Mouse (Mus musculus): Measurements from ENCODE around the gene Spty2d1.
"Not testable (repeated sequence)": the region's sequence is repeated elsewhere in the genome, so short reads cannot be mapped to it uniquely, and the experiment has no call there.

Spty2d1 gene

DNA sequence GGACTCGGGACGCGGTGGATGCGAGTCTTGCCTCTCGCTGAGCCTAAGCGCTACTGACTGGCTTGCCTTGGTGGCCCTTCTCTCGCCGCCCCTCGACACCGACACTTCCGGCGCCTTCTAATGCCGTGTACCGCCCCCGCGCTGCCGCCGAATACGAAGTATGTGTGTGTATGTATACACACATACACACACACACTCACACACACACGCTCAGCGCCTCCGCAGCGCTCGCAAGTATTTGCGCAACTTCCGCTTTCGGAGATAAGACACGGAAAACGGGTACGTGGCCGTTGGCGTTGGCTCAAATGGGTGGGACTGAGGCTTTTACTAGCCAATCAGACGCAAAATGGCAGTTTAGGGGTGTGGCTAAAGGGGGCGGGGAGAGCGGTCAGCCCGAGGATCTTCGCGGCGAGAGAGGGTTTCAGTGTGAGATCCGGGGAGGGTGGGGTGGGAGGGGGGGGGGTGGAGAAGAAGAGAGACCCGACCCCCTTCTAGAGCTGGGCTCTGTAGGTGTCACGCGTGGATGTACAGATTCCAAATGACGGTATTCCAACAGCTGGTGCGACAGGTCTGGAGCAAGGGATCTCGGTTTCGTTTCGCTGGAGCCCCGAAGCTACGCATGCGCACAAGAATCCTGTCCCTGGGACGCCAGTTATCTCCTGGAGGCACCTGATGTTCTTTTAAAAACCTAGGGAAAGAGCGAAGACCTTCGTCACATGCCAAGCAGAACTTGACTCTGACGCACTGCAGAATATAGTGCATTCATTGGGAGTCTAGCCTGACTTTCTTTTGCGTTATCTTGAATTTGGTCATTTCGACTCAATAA is at the start of gene Spty2d1:
Spty2d1 (minus strand) TSS at position 244 of the 826 bp plus-strand sequence.
- DNase-seq, result peak; percentile 99

DNA sequence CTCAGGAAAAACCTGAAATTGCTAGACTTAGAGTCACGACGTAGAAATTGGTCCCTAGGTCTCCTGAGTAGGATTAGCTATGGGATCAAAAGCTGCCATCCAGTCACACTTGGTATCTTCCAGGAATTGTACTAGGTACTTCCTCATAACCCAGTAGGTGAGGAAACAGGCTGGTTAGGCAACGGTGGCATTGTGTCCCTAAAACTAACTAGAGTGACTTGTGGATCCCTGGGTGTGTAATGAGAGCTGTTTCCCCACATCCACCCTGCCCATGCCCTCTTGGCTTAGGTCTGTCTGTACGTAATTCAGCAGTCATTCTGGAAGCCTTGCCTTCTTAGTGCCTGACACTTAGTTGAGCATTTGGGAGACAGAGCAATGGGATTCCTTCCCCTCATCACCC is 48.1 kb upstream of the Spty2d1 start:
- no peak for DNase-seq

DNA sequence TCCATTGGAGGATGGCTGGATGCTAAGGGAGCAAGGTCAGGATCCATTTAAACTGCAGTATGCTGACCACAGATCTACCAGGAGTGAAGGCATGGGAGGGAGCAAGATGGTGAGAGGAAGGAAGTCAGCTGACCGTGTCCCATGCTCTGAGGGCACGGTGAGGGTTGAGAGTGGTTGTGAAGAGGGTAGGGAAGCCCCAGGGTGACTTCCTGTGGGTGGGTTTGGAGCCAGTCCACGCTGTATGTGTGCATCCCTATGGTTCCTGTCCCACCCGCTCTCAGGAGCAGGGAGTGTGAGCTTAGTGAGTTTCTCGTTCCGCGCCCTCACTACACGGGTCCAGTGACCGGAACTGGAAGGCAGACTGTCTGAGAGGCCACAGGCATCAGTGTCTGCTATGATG is 47.5 kb upstream of the Spty2d1 start:
- no peak for DNase-seq

DNA sequence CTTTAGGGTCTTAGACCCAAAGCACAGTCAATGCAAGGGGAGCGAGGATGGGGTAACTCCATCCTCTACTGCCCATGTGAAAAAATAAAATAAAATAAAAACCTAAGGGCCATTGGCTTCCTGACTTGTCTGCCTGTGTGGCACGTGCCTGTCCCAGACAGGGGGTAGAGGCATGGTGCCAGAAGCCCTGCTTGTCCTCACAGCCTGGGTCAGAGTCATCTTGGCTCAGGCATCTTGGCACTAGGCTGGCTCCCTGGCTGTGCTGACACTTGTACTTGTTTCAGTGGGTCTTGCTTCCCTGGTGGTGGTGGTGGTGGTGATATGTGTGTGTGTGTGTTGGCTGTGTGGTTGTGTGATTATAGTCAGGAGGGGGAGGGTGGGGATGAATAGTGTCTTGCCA is 46.5 kb upstream of the Spty2d1 start:
- peak; percentile 67 for DNase-seq

DNA sequence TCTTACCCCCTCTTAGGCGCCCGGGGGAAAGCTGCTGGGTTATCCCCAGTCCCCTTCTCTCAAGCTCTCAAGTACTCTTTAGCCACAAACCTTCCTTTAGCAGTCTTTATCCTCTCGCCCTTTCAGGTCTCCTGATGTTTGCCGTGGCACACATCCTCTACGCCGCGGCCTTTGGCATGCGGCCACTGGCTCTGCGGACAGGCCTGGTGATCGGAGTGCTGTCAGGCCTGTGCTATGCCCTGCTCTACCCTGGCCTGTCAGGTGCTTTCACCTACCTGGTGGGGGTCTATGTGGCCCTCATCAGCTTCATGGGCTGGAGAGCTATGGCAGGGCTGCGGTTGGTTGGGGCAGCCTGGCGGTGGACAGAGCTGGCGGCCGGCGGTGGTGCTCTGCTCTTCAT is 45.1 kb upstream of the Spty2d1 start:
- peak; percentile 23 for DNase-seq

DNA sequence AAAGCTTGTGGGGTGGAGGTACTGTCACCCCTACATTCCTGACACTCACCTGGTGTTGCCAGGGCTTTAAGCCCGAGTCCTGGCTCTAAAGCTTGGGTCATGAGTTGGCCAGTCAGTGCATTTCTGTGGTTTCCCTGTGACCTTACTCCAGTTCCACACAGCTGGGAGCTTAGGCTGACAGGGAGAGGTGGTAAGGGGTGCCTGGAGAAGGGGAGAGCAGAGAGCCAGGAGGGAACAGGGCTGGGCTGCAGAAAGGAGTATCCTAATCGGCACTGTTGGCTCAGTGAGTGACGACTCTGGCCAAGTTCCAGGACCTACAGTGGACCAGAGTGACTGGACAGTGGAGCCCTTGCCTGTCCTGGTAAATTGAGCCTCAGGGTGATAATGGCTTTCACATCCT is 44.1 kb upstream of the Spty2d1 start:
- peak; percentile 58 for DNase-seq

DNA sequence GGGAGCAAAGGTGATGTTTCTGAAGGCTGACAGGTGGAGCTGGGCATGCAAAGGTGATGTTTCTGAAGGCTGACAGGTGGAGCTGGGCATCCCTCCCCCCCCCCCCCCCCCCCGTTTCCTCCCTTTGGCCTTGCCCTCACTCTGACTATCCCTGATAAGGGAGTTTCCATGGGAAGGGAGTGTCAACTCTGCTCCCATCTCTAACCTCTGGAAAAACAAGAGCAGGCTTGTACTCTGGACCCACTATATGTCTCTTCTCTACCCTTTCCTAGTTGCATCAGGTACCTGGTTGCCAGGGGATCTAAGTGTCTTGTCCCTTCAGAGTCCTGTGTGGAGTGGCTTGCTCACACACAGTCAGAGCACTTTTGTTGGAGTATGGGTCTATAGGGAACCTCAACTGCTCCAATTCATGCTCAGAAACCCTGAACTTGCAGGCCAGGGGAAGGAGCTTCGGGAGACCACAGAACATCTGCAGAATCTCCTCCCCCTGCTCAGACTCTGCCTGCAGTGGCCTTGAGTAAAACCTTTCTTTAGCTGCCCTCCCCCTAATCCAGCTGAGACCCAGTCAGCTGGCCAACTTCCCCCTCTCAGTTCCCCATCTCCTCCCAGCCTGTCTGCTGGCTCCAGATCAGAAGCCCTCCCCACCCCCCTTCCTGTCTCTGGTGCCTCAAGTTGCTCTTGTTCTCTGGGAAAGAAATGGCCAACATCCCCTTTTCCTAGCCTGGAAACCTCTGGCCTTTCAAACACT is 43.4 kb upstream of the Spty2d1 start:
- peak; percentile 52 for DNase-seq

DNA sequence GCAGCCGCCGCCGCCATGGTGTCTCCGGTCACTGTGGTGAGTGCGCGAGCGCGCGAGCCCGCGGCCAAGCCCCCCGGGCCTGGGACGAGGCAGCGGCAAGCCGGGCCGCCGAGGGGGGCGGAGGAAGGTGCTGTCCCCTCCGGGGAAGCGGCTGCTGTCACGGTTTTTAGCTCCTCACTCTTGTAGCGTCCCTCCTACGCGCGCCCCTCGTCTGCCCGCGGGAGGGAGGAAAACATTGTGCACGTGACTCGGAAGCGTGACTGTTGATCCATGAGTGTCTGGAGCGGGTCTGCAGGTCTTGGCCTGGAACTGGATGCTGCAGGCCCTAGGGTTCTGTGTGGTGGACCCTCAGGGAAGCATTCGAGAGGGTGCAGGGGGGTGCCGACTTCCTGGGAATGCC is 42.6 kb upstream of the Spty2d1 start:
- DNase-seq, result no peak

DNA sequence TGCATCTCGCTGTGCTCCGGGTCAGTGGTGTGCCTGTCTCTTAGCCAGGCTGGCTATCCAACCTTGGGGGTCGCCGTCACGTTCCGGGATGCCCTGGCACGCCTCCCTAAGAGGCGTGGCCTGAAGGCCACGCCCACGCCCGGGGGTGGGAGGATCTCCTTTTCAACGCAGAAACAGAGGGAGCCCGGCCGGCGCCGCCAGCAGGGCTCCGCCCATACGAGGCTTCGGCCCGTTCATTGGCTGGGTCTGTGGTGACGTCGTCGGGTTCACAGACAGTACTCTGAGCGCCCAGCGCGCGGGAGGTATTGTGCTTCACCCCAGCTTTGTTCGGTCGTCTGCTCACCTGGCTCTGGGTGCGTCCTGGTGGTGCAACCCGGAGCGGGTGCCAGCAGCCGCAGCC is 42.2 kb upstream of the Spty2d1 start, which contains the start of gene Tmem86a:
Tmem86a (plus strand) TSS at position 236 of the 400 bp plus-strand sequence.
- peak; percentile 97 for DNase-seq

DNA sequence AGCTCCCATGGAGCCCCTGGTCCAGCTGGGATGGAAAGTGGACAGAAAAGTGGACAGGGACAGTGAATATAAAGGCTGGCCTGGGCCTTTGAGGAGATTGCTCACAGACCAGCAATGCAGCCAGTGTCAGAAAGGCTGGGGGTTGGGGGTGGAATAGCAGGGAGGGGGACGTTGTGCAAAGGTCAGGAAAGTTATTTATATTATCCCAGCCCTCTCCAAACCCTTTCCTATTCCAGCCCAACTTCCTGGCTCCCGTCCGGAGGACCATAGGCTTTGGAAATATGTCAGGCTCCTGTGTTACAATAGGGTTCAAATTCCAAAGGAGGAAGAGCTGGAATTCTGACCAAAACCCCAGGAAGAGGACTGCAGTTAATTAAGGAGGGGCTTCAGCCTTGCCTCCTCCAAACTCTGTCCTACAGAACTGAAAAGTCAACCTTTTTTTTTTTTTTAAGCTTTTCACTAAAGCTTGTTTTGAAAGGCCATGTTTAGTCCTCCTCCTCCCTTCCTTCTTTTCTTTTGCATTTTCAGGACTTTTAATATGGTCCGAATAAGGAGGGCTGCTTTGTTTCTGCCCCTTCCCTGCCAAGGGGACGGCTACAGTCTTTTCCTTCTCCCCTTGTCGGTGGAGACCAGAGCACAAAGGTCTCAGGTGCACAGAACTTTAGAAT is 34.7 kb upstream of the Spty2d1 start:
- DNase-seq, result no peak

DNA sequence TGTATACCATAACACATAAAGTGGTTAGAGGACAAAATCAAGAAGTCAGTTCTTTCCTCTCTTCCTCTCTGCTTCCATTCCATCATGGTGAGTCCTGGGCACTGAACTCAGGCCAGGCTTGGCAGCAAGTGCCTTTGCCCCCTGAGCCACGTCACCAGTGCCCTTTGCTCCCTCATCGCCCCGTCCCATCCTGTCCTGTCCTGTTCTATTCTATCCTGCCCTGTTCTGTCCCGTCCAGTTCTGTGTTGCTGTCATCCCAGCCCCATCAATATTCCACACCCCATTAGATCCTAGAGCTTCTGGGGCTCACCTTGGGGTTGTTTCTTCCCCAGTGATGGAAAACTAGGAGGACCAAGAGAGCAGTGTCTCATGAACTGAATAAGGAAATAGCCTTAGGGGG is 33.9 kb upstream of the Spty2d1 start:
- DNase-seq, result no peak

DNA sequence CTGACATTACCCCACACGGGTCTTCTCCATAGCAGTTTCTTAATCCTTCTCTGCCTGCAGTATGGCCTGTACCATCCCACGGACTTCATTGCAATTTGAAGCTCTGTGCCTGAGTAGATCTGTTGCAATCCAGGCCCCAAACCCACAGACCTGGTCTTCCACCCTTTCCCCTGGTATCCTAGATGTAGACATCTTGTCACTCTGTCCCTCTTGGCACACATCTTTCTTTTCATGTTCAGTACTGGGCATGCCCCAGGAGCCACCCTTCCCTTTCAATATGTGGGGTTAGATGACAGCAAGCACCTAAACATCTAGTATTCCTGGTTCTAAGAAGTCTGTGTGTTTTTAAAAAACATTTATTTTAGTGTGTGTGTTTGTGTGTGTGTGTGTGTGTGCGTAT is 33.5 kb upstream of the Spty2d1 start:
- no peak for DNase-seq

DNA sequence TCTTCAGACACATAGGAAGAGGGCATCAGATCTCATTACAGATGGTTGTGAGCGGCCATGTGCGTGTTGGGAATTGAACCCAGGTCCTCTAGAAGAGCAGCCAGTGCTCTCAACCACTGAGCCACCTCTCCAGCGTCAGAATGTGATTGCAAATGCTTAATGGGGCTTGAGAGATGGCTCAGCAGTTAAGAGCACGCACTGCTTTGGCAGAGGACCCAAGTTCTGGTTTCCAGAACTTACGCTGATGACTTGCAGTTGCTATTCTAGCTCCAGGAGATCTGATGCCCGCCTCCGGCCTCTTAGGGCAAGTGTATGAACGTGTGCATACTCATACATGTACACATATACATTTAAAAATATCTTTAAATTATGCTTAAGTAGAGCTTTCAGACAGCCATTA is 27.2 kb upstream of the Spty2d1 start:
- no peak for DNase-seq

DNA sequence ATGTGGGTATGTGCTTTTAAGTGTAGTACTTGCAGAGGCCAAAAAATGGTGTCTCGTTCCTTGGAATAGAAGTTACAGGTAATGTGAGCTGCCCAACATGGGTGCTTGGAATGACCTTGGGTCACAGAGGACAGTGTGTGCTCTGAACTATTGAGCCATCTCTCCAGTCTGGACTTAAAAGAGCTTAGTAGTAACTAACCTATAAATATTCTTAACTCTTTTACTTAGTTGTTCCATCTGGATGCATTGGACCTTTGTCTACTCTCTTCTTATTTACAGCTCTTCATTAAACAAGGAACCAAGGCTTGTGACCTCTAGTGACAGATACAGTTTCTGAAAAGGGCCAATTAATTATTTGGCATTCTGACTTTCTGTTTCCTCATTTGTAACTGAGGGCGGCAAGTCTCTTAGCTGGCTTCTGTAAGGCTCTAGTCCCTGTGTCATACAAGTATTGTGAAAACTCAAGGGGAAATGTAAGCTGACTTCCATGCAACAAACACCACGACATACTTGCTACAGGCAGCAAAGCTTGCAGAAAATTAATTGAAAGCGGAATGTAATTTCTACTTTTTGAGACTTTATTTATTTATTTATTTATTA is 26.7 kb upstream of the Spty2d1 start:
- DNase-seq, result no peak

DNA sequence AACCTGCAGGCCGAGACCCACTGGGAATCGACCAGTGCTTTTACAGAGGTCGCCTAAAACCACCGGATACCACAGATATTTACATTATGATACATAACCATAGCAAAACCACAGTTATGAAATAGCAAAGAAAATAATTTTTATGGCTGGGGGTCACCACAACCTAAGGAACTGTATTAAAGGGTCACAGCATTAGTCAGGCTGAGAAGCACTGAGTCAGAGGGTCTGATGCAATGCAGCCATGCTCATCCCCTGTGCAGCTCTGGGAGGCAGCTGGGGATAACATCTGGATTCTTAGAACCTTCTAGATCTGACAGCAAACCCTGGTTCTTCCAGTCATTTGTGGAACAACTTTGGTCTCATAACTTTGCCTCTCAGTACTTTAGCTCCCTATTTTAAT is 23.2 kb upstream of the Spty2d1 start:
- DNase-seq, result no peak

DNA sequence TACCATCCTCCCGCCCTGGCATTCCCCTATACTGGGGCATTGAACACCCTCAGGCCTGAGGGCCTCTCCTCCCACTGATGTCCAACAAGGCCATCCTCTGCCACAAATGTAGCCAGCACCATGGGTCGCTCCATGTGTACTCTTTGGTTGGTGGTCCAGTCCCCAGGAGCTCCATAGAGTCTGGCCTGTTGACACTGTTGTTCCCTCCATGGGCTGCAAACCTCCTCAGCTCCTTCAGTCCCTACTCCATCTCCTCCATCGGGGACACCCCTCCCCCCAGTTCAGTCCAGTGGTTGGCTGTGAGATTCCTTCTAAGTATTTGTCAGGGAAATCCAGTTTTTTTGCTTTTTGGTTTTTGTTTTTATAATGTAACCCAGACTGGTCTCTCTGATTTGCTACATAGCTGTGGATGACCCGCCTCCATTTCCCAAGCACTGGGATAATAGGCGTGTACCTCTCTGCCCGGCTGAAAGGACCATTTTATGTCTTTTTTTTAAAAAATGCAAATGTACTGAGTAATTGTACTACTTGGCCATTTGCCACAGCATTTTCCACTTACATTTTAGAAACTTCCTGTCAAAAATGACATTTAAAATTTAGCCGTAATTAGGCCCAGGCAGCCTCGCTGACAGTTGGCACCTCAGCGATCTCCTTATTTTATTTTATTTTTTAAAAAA is 22.4 kb upstream of the Spty2d1 start:
- DNase-seq, result no peak

DNA sequence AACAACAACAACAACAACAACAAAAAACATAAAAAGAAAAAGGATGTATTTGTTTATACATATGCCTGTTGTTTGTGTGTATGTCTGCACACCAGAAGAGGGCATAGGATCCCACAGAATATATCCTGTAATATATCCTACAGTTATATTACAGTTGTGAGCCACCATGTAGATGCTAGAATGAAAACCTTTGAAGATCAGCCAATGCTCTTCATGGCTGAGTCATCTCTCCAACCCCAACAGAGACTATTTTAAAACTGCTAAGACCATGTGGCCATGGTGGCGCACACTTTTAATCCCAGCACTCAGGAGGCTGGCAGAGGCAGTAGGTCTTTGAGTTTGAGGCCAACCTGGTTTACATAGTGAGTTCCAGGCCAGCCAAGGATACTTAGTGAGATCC is 19.3 kb upstream of the Spty2d1 start:
- DNase-seq, result no peak

DNA sequence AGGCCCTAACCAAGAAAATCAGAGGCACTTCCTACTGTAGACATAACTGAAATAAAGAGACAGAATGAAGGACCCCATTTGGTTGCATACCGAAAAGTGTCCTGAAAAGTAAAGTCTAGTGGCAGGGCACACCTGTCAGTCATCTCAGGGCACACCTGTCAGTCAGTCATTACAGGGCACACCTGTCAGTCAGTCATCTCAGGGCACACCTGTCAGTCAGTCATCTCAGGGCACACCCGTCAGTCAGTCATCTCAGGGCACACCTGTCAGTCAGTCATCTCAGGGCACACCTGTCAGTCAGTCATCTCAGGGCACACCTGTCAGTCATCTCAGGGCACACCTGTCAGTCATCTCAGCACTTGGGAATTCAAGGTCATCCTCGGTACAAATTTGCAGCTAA is 18.7 kb upstream of the Spty2d1 start:
- DNase-seq, result not testable (repeated sequence)

DNA sequence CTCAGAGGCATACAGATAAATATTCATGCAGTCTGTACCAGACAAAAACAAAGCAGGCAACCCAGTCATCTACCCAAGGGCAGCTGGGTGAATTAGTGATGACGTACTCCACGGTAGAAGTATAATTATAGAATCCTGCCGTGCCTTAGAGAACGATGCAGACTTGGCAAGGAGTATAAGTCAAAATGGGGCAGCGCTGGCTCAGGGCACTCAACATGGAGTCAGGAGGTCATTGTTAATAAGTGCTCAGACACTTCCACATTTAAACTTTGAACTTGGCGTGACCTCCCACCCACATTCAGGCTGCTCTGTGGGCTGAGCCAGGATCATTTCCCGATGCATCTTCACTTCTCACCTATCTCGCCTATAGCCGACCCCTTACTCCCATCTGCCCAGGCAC is 17.2 kb upstream of the Spty2d1 start:
- no peak for DNase-seq

DNA sequence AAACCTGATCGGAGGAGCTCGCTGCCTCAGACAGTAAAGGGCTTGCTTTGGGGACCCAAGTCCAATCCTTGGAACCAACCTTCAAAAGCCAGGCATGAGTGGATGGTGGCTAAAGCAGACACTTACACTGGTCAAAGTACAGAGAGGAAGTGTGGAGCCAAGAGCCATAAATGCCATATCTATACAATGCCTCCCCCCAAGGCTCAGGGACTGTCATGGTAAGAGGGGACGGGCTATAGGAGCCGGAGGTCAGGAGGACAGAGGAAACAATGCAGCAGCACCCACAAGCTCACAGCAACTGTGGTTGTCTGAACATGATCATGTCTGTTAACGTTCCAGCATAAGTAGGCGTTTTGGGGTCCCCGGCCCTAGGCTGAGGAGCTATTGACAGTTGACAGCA is 16.2 kb upstream of the Spty2d1 start:
- no peak for DNase-seq

DNA sequence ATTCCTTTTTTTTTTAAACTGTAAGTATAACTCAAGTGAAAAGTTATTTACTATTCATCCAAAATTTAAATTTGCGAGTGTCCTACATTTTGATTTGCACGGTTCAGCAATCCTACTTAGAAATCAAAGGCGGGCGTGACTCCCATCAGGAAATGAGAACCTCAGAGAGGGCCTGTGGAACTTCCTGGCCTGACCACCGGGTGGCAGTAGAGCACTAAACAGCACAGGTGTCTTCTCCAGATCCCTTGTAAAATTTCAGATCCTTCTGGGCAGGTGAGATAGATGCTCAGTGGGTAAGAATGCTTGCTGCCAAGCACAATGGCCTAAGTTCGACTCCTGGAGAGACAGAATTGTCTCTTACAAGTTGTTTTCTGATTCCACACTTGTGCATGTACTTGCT is 15.3 kb upstream of the Spty2d1 start:
- peak; percentile 59 for DNase-seq

DNA sequence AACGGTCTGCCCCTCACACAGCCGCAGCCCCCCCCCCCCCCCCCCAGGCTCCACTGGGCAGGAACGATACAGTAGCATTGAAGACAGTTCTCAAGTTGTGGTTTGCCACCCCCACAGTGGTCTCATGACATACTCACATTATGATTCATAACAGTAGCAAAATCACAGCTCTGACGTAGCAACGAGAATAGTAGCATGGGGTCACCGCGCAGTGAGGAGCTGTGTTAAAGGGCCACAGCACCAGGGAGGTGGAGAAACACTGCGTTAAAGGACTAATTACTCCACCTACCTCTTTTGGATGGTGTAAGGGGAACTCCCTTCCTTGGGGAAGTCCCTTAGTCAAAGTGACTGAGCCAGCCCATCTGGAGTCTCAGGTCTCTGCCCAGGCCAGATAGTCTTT is 14.3 kb upstream of the Spty2d1 start:
- no peak for DNase-seq

DNA sequence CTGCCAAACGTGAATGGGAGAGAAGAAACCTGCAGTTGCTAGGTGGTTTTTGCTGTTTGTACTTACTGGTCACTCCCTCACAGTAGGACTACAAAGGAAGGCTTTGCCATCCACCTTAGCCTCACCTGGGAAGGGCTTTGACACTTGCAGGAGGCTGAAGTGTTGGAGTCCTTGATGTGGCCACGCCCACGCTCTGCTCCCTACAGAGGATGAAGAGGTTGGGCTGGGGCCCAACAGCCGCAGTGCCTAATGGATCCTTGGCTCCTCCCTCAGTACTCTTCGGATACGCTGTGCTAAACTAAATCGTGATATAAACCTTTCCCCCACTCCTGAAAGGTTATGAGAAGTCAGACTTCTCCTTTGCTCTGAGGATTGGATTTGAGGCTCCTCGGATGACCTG is 12.7 kb upstream of the Spty2d1 start:
- DNase-seq, result no peak

All from cerebellum, adult 9-11 months (tissue).